Mouse (Mus musculus) kidney, postnatal 14 days (tissue): ENCODE measurements around the gene Ttf1.

Experiments used
- DNase-seq: peaks from one replicate; pipeline ENCODE4 v3.0.0; 2022; ENCODE audit warnings: mixed read lengths

Ttf1 gene

GRCm38 (mm10) chr2:29130118-29130899 lies 70.2 kb downstream of the Ttf1 start:
- no peak for DNase-seq

GRCm38 (mm10) chr2:29135161-29135560 lies 75.1 kb downstream of the Ttf1 start:
- no peak for DNase-seq
